Mouse (Mus musculus) heart, postnatal 4 days (tissue): Measurements from ENCODE around the gene Cntrl. TPM values are rescaled to one million over a fixed set of nuclear protein-coding genes. Genes with fewer than 3 reads are reported as not detected.

Source experiments
- DNase-seq: peaks from one replicate; pipeline ENCODE4 v3.0.0; 2021
- total RNA-seq, 2 experiments: library from RNA; stranded (reverse); gene quantifications; 2 replicates each; pipeline ENCODE4 v1.2.3; 2021

Cntrl gene
- total RNA-seq, 2 experiments from 2014 or later = 14.5 to 14.8 TPM

GRCm38 (mm10) chr2:35224285-35224684 lies 115.0 kb downstream of the Cntrl start:
- DNase-seq = no peak

- no peak for DNase-seq
Measured at GRCm38 (mm10) chr2:35228145-35228544, 118.9 kb downstream of the Cntrl start.

Other genes starting within 250 kb of the Cntrl start
- under 1 TPM; 0.41 to 0.90 TPM for gene Cutal, start 235.1 kb upstream of the Cntrl start, total RNA-seq
- gene Psmd5, start 234.5 kb upstream of the Cntrl start, total RNA-seq = 10 to 100 TPM; 17.1 to 17.7 TPM
- gene Phf19, start 195.5 kb upstream of the Cntrl start, total RNA-seq = 1 to 10 TPM; 6.2 to 6.6 TPM
- gene Traf1, start 147.7 kb upstream of the Cntrl start, total RNA-seq = 1 to 10 TPM in 1 of 2 experiments, under 1 TPM in 1; 0.41 to 1.7 TPM
- under 1 TPM in 1 of 2 experiments, not detected in 1; 0.07 TPM for gene Hc, start 48.1 kb upstream of the Cntrl start, total RNA-seq
- gene AI182371, start 7.9 kb upstream of the Cntrl start, total RNA-seq = under 1 TPM; 0.16 to 0.21 TPM
- gene Rab14, start 91.6 kb downstream of the Cntrl start, total RNA-seq = 100 to 1,000 TPM; 154 to 165 TPM
- gene Gsn, start 146.9 kb downstream of the Cntrl start, total RNA-seq = 100 to 1,000 TPM; 164 to 171 TPM
- 10 to 100 TPM; 48.1 to 52.2 TPM for gene Stom, start 227.5 kb downstream of the Cntrl start, total RNA-seq